Mouse (Mus musculus): ENCODE data around the gene Sema6b. TPM values are rescaled to one million over a fixed set of nuclear protein-coding genes. Genes with fewer than 3 reads are reported as not detected.

The Sema6b gene
- polyA plus RNA-seq, 1 experiment, result 1.4 TPM

GRCm38 (mm10) chr17:56126175-56126574 lies 14.0 kb downstream of the Sema6b start:
- no peak overlapping the region for H3K4me2 ChIP-seq (ENCODE audit: low read depth)
- H3K27me3 ChIP-seq (ENCODE audit: control insufficient read depth, insufficient read depth, insufficient read length), result peaks cover 32% of the 10 kb centered on the region
- no peak overlapping the region for H3ac ChIP-seq (ENCODE audit: control insufficient read depth, insufficient read length)
- no peak overlapping the region for H3K4me3 ChIP-seq
- TF ChIP-seq SRF (IDR thresholded peaks at IDR 0.05; ENCODE audit: control insufficient read depth, insufficient read length, low read depth) (no peak), POLR2AphosphoS2 (IDR thresholded peaks at IDR 0.05; ENCODE audit: insufficient read length, low read depth) (no peak), E2F4 (IDR thresholded peaks at IDR 0.05; ENCODE audit: insufficient read depth) (no peak)
- no peaks in the 10 kb centered on the region for H3K79me2 ChIP-seq (ENCODE audit: control insufficient read depth, insufficient read depth)
- H3K36me3 ChIP-seq (ENCODE audit: control insufficient read depth, insufficient read depth), result no peaks in the 10 kb centered on the region

- no peak overlapping the region for H3K4me3 ChIP-seq
- peaks cover 39% of the 10 kb centered on the region for H3K27me3 ChIP-seq (ENCODE audit: control insufficient read depth, insufficient read depth, insufficient read length)
- no peak overlapping the region for H3K4me2 ChIP-seq (ENCODE audit: low read depth)
- no peaks in the 10 kb centered on the region for H3K79me2 ChIP-seq (ENCODE audit: control insufficient read depth, insufficient read depth)
- H3ac ChIP-seq (ENCODE audit: control insufficient read depth, insufficient read length), result no peak overlapping the region
- H3K36me3 ChIP-seq (ENCODE audit: control insufficient read depth, insufficient read depth), result no peaks in the 10 kb centered on the region
- TF ChIP-seq TCF3 (IDR thresholded peaks at IDR 0.05; ENCODE audit: insufficient read length, low read depth) (no peak), E2F4 (IDR thresholded peaks at IDR 0.05; ENCODE audit: insufficient read depth) (no peak), SRF (IDR thresholded peaks at IDR 0.05; ENCODE audit: control insufficient read depth, insufficient read length, low read depth) (no peak), TCF12 (IDR thresholded peaks at IDR 0.05; ENCODE audit: insufficient read depth, poor library complexity, severe bottlenecking) (no peak), MYOG (IDR thresholded peaks at IDR 0.05; ENCODE audit: control insufficient read depth in 1 of 3, insufficient read depth in 1 of 3, insufficient read length in 2 of 3, low read depth in 2 of 3) (no peak)
Observed at GRCm38 (mm10) chr17:56125276-56125630, 14.9 kb downstream of the Sema6b start.

- Histone ChIP-seq H3ac (ENCODE audit: control insufficient read depth, insufficient read length) (no peak overlapping the region), H3K79me2 (ENCODE audit: control insufficient read depth, insufficient read depth) (no peaks in the 10 kb centered on the region), H3K4me2 (ENCODE audit: low read depth) (no peak overlapping the region), H3K27me3 (ENCODE audit: control insufficient read depth, insufficient read depth, insufficient read length) (peaks cover 45% of the 10 kb centered on the region), H3K36me3 (ENCODE audit: control insufficient read depth, insufficient read depth) (no peaks in the 10 kb centered on the region), H3K4me3 (no peak overlapping the region)
- TF ChIP-seq POLR2A (IDR thresholded peaks at IDR 0.05; ENCODE audit: insufficient read length, low read depth) (no peak), TCF12 (IDR thresholded peaks at IDR 0.05; ENCODE audit: insufficient read depth, poor library complexity, severe bottlenecking) (no peak), CEBPB (IDR thresholded peaks at IDR 0.05; ENCODE audit: insufficient read depth, poor library complexity, severe bottlenecking) (no peak), REST (IDR thresholded peaks at IDR 0.05; ENCODE audit: insufficient read depth, insufficient read length) (no peak), E2F4 (IDR thresholded peaks at IDR 0.05; ENCODE audit: insufficient read depth) (no peak), TCF3 (IDR thresholded peaks at IDR 0.05; ENCODE audit: insufficient read length, low read depth) (no peak), POLR2AphosphoS2 (IDR thresholded peaks at IDR 0.05; ENCODE audit: insufficient read length, low read depth) (no peak), USF1 (IDR thresholded peaks at IDR 0.05; ENCODE audit: low read depth) (no peak), SRF (IDR thresholded peaks at IDR 0.05; ENCODE audit: control insufficient read depth, insufficient read length, low read depth) (no peak), MYOD1 (IDR thresholded peaks at IDR 0.05; ENCODE audit: control insufficient read depth in 1 of 3, insufficient read length in 2 of 3, low read depth in 2 of 3) (no peak)
Observed at GRCm38 (mm10) chr17:56124377-56125275, 15.5 kb downstream of the Sema6b start.

GRCm38 (mm10) chr17:56123681-56124340 lies 16.3 kb downstream of the Sema6b start:
- Histone ChIP-seq H3K36me3 (ENCODE audit: control insufficient read depth, insufficient read depth) (no peaks in the 10 kb centered on the region), H3K4me2 (ENCODE audit: low read depth) (no peak overlapping the region), H3K79me2 (ENCODE audit: control insufficient read depth, insufficient read depth) (no peaks in the 10 kb centered on the region), H3K4me3 (no peak overlapping the region), H3ac (ENCODE audit: control insufficient read depth, insufficient read length) (no peak overlapping the region), H3K27me3 (ENCODE audit: control insufficient read depth, insufficient read depth, insufficient read length) (peaks cover 52% of the 10 kb centered on the region)
- TF ChIP-seq MYOG (IDR thresholded peaks at IDR 0.05; ENCODE audit: control insufficient read depth in 1 of 3, insufficient read depth in 1 of 3, insufficient read length in 2 of 3, low read depth in 2 of 3) (no peak), MYOD1 (IDR thresholded peaks at IDR 0.05; ENCODE audit: control insufficient read depth in 1 of 3, insufficient read length in 2 of 3, low read depth in 2 of 3) (no peak), POLR2AphosphoS2 (IDR thresholded peaks at IDR 0.05; ENCODE audit: insufficient read length, low read depth) (no peak), TCF12 (IDR thresholded peaks at IDR 0.05; ENCODE audit: insufficient read depth, poor library complexity, severe bottlenecking) (no peak), USF1 (IDR thresholded peaks at IDR 0.05; ENCODE audit: low read depth) (no peak), TCF3 (IDR thresholded peaks at IDR 0.05; ENCODE audit: insufficient read length, low read depth) (no peak), MAX (IDR thresholded peaks at IDR 0.05; ENCODE audit: low read depth) (no peak), SRF (IDR thresholded peaks at IDR 0.05; ENCODE audit: control insufficient read depth, insufficient read length, low read depth) (no peak)

GRCm38 (mm10) chr17:56123161-56123560 lies 17.0 kb downstream of the Sema6b start:
- TF ChIP-seq MYOG (IDR thresholded peaks at IDR 0.05; ENCODE audit: control insufficient read depth in 1 of 3, insufficient read depth in 1 of 3, insufficient read length in 2 of 3, low read depth in 2 of 3), result no peak
- no peak for TF ChIP-seq CEBPB (IDR thresholded peaks at IDR 0.05; ENCODE audit: insufficient read depth, poor library complexity, severe bottlenecking)
- no peak for TF ChIP-seq SRF (IDR thresholded peaks at IDR 0.05; ENCODE audit: control insufficient read depth, insufficient read length, low read depth)
- TF ChIP-seq MAX (IDR thresholded peaks at IDR 0.05; ENCODE audit: low read depth), result no peak
- no peak for TF ChIP-seq POLR2AphosphoS2 (IDR thresholded peaks at IDR 0.05; ENCODE audit: insufficient read length, low read depth)
- no peak for TF ChIP-seq POLR2A (IDR thresholded peaks at IDR 0.05; ENCODE audit: insufficient read length, low read depth)
- TF ChIP-seq REST (IDR thresholded peaks at IDR 0.05; ENCODE audit: insufficient read depth, insufficient read length), result no peak
- no peak for TF ChIP-seq USF1 (IDR thresholded peaks at IDR 0.05; ENCODE audit: low read depth)
- no peak for TF ChIP-seq E2F4 (IDR thresholded peaks at IDR 0.05; ENCODE audit: insufficient read depth)
- no peak for TF ChIP-seq TCF3 (IDR thresholded peaks at IDR 0.05; ENCODE audit: insufficient read length, low read depth)
- no peak for TF ChIP-seq MYOD1 (IDR thresholded peaks at IDR 0.05; ENCODE audit: control insufficient read depth in 1 of 3, insufficient read length in 2 of 3, low read depth in 2 of 3)
- no peak overlapping the region for H3K4me3 ChIP-seq
- H3ac ChIP-seq (ENCODE audit: control insufficient read depth, insufficient read length), result no peak overlapping the region
- H3K36me3 ChIP-seq (ENCODE audit: control insufficient read depth, insufficient read depth), result no peaks in the 10 kb centered on the region
- peaks cover 49% of the 10 kb centered on the region for H3K27me3 ChIP-seq (ENCODE audit: control insufficient read depth, insufficient read depth, insufficient read length)
- H3K79me2 ChIP-seq (ENCODE audit: control insufficient read depth, insufficient read depth), result no peaks in the 10 kb centered on the region
- no peak overlapping the region for H3K4me2 ChIP-seq (ENCODE audit: low read depth)

Measured in myocyte (in vitro differentiated cells).